Mouse (Mus musculus) lung, adult 2 months (tissue): ENCODE results near the gene Atp9a. TPM values are rescaled to one million over a fixed set of nuclear protein-coding genes. Genes with fewer than 3 reads are reported as not detected.

Source experiments
- DNase-seq: peaks from one replicate; pipeline ENCODE4 v3.0.0; 2022
- H3K4me1 ChIP-seq: fragments of 200-500 bp; 2 replicates; pipeline ENCODE4 v1.6.1; 2011; ENCODE audit warnings: low read length; ENCODE audit not compliant: control insufficient read depth, insufficient read depth
- H3K4me3 ChIP-seq: fragments of 200-500 bp; replicated peaks from 2 replicates; pipeline ENCODE3; 2011; ENCODE audit warnings: low read depth, mild to moderate bottlenecking, control low read depth, low read length; ENCODE audit errors: extremely low read depth
- CTCF ChIP-seq: fragments of 200-500 bp; IDR thresholded peaks from 2 replicates; pipeline ENCODE4 v1.5.1; 2011; ENCODE audit warnings: mild to moderate bottlenecking, low read length, control low read depth; ENCODE audit not compliant: insufficient read depth
- POLR2A ChIP-seq: fragments of 200-500 bp; IDR thresholded peaks from 2 replicates; pipeline ENCODE4 v1.6.1; 2011; ENCODE audit warnings: low read depth, mild to moderate bottlenecking, control low read depth, low read length, borderline replicate concordance; ENCODE audit errors: extremely low read depth
- WGBS: fragments of 180-500 bp; shearing (Covaris S2); methylation state at CpG from one replicate; pipeline ENCODE4 v1.1.7; 2018; 5-methylcytosine and 5-hydroxymethylcytosine counted together
- polyA plus RNA-seq: library from polyadenylated mRNA; depleted of rRNA; stranded (reverse); fragments of >200 nt; gene quantifications from 2 replicates; pipeline ENCODE4 v1.2.3, GENCODE M21; 2012

Gene Atp9a
- polyA plus RNA-seq, 1 experiment = 72.9 TPM

DNA sequence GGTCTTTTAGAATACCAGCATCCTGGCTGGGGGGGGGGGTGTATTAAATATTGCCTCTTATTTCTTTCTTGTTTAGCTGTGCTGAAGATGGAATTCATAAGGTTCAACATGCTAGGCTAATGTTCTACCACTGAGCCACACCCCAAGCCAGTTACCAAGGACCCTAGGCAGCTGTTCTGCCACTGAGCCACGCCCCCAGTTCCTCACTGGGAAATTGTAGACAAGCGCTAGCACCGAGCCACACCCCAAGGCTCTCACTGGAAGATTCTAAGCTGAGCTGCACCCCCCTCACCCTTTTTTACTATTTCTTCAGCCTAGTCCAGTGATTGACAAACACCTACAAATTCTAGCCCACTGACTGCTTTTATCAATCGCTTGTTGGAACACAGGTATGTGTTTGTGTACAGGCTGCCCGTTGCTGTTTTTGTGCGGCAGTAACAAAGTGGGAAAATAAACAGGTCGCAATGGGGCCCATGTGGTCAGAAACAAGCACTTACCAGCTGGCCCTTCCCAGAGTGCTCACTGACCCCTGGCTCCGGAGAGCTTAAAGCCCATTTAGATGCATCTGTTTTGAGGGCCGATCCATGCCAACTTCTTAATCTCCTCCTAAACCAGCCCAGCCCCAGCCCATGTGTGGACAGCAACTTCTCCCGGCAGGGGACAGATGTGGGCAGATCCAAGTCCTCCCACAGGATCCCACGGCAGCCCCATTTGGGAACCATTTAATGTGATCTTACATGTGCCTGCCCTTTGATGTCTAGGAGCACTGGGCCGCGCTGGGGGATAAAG lies 128.9 kb downstream of the Atp9a start:
- DNase-seq = no peak
- no peak for TF ChIP-seq POLR2A
- no peak overlapping the region for H3K4me3 ChIP-seq
- H3K4me1 ChIP-seq = no peaks in the 10 kb centered on the region
- WGBS = 52% methylated on average over 13 of the region's 13 CpGs

DNA sequence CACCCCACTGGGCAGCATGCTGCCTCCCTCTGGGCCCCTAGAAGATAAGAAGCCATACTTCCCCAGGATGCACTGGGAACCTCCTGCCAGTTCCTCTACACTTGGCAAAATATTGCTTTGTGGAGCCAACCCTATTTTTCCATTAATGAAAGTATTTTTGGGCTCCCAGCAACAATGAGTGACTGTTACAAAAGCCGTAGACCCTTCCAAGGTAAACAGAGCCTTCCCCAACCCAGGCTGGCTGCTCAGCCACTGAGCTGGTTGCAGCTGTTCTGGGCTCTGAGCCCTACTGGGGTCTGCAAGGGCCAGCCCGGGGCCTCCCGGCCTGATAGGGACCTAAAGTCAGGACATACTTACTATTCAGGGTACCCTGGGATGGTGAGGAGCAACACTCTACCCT lies 131.3 kb downstream of the Atp9a start:
- Histone ChIP-seq H3K4me3 (no peak overlapping the region), H3K4me1 (no peaks in the 10 kb centered on the region)
- TF ChIP-seq CTCF = no peak
- no peak for TF ChIP-seq POLR2A
- no peak for DNase-seq
- WGBS = 61% methylated on average over 3 of the region's 3 CpGs

DNA sequence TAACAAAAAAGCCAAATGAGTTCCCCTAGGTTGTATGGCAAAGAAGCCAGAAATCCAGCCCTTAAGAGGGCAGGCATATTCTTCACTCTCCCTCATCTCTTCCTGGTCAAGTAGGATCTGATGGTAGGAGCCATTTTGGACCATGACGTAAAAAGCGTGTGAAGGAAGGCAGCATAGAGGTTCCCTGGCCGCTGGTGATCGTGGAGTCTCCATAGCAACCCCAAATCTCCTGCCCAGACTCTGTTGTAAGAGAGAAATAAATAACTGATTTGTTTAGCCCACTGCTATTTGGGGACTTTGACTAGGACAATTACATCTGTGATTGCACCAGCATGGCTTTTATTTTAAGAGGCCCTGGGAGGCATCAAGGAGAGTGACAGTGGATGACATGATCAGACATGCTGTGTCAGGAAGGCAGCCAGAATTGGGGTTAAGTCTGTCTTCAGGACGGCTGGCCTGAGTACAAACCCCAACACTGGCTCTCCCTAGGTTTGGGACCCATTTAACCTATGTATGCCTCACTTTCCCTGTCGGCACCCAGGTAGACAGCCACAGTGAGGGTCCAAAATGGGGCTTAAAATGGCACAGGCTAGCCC lies 132.5 kb downstream of the Atp9a start:
- Histone ChIP-seq H3K4me3 (no peak overlapping the region), H3K4me1 (no peaks in the 10 kb centered on the region)
- no peak for TF ChIP-seq POLR2A
- TF ChIP-seq CTCF = no peak
- no peak for DNase-seq
- WGBS = 71% methylated on average over 6 of the region's 6 CpGs

DNA sequence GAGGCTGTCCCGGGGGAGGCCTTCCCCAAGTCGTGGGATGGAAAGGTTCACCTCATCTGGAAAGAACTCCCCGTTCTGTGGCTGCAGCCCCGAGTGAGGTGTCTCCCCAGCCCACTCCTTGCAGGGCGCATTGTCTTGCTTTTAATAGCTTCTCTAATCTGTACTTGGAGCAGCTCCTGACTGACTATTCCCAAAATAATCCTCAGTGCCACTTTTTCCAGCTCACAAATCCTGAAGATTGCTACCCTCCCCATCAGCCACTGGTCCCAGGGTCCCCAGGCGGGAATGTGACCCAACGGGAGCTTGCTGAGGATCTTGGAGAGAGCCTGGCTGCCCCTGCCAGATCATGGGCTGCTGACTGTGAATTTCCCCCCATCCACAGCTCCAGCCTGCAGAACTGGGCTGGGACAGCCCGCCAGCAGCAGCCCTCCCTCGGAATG lies 134.1 kb downstream of the Atp9a start:
- no peak overlapping the region for H3K4me3 ChIP-seq
- H3K4me1 ChIP-seq = no peaks in the 10 kb centered on the region
- TF ChIP-seq CTCF = no peak
- no peak for TF ChIP-seq POLR2A
- WGBS = 75% methylated on average over 9 of the region's 9 CpGs
- DNase-seq = no peak

DNA sequence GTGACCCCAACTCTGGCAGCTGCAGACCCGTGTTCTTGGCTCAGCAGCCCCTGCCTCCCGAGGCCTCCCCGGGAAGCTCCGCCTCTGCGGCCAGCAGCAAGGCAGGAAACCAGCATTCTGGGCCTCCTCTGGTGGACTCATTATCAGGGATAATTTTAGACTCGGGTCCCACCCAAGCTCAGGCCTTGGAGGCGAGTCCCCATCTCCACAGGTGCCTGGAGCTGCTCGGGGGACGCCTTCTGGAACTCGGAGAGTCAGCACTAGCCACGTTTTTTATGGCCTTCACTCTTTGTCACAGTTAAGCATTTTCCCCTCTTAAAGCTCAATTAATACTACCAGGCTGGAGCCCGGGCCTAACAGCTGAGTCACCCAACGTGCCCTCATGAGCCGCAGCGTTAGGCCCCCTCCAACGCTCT lies 137.5 kb downstream of the Atp9a start:
- H3K4me1 ChIP-seq = peaks cover 4% of the 10 kb centered on the region
- TF ChIP-seq CTCF (no peak), POLR2A (no peak)
- H3K4me3 ChIP-seq = no peak overlapping the region
- 29% methylated on average over 16 of the region's 16 CpGs for WGBS
- DNase-seq = no peak

DNA sequence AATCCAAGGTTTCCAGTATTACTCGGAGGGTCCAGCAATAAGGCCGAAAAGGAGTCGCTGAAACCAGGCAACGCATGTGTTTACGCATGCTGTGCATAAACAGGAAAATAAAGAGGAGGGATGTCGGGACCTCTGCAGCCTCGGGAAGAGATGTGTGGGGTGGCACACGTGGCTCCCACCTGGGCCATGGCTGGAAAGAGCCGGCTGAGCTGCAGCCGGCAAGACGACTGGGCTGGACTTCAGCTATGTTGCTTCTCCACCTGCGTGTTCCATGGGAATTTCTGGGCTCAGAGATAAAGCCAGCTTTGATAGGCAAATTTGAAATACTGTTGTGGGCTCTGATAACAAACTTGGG lies 139.8 kb downstream of the Atp9a start:
- 18% methylated on average over 12 of the region's 12 CpGs for WGBS
- H3K4me3 ChIP-seq = no peak overlapping the region
- no peak for DNase-seq
- TF ChIP-seq CTCF (no peak), POLR2A (no peak)
- H3K4me1 ChIP-seq = peaks cover 4% of the 10 kb centered on the region

DNA sequence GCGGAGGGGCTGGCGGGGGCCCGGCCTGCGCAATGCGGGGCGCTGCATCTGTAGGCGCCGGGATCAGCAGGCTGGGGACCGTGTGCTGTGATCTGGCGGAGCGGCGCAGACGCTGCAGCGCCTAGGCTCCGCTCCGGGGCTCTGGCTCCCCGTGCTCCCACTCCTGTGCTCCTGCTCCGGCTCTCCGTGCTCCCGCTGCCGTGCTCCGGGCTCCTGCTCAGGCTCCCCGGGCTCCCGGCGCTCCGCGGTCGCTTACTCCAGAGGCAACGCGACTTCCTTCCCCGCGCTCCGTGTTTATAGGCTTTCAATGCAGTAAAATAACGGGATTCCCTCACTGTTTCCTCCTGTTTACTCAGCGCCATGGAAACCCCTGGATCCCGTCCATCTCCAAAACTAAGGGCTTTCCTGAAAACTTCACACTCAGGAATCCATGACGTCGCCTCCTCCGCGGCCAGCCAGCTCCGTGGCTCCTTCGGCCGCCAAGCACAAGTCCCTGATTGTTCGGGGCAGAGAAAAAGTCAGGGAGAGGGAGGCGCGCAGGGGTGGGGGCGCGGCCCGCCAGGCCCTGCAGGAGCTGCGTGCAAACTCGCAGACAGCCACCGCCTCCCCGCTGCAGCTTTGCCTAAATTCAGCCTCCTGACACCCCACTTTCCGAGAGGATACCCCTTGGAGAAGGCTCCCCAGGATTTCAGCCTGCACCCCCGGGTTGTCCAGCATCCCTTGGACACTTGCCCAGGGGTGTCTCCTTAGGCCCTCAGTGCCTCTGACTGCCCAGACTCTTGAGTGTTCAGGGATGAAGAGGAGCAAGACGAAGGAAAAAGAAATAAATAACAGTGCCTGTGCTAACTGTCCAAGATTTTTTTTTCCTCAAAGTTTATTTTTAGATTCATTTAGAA lies 140.5 kb downstream of the Atp9a start, which contains the start of gene Nfatc2:
Gene Nfatc2 (minus strand): TSS at position 167 of the 896 bp plus-strand sequence.
- DNase-seq = peak; percentile 67
- no peak for TF ChIP-seq CTCF
- no peak for TF ChIP-seq POLR2A
- peak within 1 kb of the TSS; percentile 40 for H3K4me3 ChIP-seq
- WGBS = 2% methylated on average over 56 of the region's 56 CpGs
- peaks cover 4% of the 10 kb centered on the region for H3K4me1 ChIP-seq

DNA sequence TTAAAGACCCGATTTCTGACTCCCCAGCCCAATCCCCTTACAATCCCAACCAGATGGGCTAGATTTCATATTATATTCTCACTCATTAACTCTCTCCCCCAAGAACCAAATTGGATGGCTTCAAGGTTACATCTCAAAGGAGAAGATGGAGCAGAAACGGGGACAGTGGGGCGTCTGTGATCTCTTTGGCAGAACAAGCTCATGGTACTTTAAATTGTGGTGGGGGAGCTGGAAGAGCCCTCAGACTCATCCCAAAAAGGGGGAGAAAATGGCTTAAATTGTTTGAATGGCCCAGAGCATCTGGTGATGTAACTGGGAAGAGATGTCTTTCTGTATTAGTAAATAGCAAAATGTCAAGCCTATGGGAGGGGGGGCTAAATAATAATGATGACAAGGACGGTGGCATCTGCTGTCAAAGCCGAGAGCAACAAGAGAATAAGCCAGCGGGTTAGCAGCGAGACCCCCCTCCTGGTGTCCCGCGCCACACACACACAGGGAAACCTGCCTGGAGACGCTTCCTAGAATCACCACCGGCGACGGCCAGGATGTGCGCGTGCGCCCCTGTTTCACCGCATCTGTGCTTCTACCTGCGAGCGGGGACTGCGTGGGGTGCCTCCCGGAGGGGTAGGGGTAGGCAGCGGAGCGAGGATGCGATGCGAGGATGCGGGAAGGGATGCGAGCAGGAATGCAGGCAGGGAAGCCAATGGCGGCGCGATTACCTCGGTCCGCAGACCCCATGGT lies 141.3 kb downstream of the Atp9a start:
- 6% methylated on average over 32 of the region's 32 CpGs for WGBS
- Histone ChIP-seq H3K4me1 (peaks cover 4% of the 10 kb centered on the region), H3K4me3 (peak overlapping the region; percentile 40)
- TF ChIP-seq POLR2A (no peak), CTCF (no peak)
- no peak for DNase-seq

DNA sequence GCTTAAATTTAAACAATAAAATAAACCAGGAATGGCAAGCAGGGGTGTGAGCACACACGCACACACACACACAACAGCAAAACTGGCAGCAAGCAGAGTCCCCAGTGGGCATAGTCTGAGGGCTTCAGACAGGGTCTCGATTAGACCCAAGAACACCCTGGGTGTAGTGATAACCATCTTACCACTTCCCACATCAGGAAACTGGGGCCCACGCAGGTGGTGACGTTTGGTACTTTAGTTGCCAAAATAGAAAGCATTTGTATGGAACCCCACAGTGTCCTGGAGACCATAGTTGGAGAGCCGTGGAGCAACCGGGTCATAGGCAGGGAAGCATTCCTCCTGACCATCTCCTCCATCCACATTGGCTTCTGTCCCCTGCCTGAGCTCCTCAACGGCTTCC lies 146.5 kb downstream of the Atp9a start:
- no peak for DNase-seq
- TF ChIP-seq POLR2A = no peak
- TF ChIP-seq CTCF = no peak
- no peaks in the 10 kb centered on the region for H3K4me1 ChIP-seq
- WGBS = 73% methylated on average over 7 of the region's 7 CpGs
- H3K4me3 ChIP-seq = no peak overlapping the region

DNA sequence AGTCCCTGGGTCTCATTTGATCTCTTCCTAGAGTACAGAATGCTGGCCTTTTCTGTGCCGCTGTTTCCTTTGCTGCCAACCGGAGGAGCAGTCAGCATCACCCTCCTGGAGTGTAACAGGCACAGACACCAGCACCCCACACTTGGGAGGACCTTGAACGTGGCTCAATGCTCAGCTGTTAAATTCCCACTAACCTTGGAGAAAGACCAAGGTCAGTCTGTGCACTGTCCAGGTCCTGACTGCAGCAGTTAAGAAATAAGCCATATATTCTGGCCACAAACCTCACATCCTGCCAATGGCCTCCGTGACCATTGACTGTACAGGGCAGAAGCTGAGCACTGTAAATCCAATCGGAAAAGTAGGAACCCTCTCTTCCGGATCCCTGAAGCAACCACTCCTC lies 148.5 kb downstream of the Atp9a start:
- peaks cover 5% of the 10 kb centered on the region; the same call in 1 of the 2 replicates for H3K4me1 ChIP-seq
- no peak for TF ChIP-seq POLR2A
- no peak for TF ChIP-seq CTCF
- no peak for DNase-seq
- no peak overlapping the region for H3K4me3 ChIP-seq
- 85% methylated on average over 6 of the region's 6 CpGs for WGBS
